Mouse (Mus musculus) testis, adult 2 months (tissue): Measurements from ENCODE around the gene Tcp10a.
"Not testable (repeated sequence)": the region's sequence is repeated elsewhere in the genome, so short reads cannot be mapped to it uniquely, and the experiment has no call there.

Experiments used
- CTCF ChIP-seq: fragments of 200-500 bp; IDR thresholded peaks from 2 replicates; pipeline ENCODE4 v1.5.1; 2012; ENCODE audit warnings: low read depth, mild to moderate bottlenecking, inconsistent platforms, low read length, moderate library complexity; ENCODE audit not compliant: control insufficient read depth, insufficient read depth, insufficient replicate concordance
- POLR2A ChIP-seq: fragments of 200-500 bp; IDR thresholded peaks from 2 replicates; pipeline ENCODE4 v1.6.1; 2012; ENCODE audit warnings: low read depth, mild to moderate bottlenecking, inconsistent platforms, low read length, moderate library complexity; ENCODE audit not compliant: control insufficient read depth

GRCm38 (mm10) chr17:7376951-7377700, 52.7 kb downstream of the Tcp10a start:
- not testable (repeated sequence) for TF ChIP-seq CTCF, POLR2A
